Mouse (Mus musculus) layer of hippocampus, adult 9-11 months (tissue): ENCODE measurements around the gene Sult6b2.

Experiments
- DNase-seq: peaks from one replicate; pipeline ENCODE4 v3.0.0; 2022

The Sult6b2 gene

DNA sequence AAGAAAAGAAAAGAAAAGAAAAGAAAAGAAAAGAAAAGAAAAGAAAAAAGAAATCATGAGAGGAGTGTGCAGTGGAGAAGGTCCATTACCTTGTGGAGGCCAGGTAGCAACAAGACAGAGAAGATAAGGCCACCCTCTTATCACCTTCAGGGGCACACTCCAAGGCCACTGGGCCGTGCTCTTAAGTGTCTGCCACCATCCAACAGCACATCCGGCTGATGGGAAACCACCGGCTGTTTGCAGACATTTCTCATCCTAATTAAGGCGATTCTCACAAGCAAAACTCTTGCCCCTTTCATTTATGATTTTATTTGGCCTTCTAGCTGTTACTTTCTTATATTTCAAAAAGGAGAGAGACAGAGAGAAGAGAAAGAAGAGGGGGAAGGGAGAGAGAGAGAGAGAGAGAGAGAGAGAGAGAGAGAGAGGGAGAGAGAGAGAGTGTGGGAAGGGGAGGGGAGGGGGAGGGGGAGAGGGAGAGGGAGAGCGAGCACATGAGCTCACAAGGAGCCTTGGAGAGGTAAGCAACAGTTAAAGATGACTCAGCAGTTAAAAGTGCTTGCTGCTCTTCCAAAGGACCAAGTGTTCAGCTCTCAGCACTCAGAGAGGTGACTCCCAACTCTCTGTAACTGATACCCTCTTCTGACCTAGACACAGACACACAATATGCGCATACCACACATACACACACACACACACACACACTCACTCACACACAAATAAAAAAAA is 5.2 kb upstream of the Sult6b2 start:
- DNase-seq: no peak

- DNase-seq: no peak
Observed at GRCm38 (mm10) chr6:142806326-142806725, 2.0 kb upstream of the Sult6b2 start.

- DNase-seq: no peak
Observed at GRCm38 (mm10) chr6:142802617-142803525, 1.4 kb downstream of the Sult6b2 start.

- no peak for DNase-seq
Observed at GRCm38 (mm10) chr6:142801687-142802086, 2.6 kb downstream of the Sult6b2 start.

DNA sequence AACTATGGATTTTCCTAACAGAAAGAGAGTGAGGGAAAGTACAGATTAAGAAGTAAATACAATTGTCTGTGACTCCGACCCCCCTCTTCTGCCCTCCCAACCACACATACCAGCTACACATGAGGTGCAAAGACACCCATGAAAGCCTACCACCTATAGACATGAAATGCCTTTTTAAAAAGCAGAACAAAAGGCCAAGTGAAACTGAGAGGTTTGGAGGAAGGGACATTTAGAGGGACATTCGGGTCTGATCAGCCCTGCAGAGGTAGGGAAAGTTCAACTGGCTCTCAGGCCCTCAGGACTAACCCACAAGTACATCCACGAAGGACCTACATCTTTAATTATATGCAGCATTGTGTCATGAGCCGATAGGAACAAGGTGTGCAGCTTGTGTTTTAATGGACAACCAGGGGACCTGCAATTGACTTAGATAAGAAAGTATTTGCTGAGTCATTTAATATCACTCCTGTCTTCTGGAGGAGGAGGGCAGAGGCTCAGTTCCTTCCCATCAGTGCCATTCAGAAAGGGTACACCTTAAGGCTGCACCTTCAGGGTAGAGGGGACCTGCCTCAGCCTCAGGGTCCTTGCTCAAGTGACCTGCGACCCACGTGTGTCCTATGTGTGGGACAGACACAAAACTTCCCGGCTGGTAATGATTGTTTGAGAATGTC is 4.5 kb downstream of the Sult6b2 start:
- DNase-seq: no peak

DNA sequence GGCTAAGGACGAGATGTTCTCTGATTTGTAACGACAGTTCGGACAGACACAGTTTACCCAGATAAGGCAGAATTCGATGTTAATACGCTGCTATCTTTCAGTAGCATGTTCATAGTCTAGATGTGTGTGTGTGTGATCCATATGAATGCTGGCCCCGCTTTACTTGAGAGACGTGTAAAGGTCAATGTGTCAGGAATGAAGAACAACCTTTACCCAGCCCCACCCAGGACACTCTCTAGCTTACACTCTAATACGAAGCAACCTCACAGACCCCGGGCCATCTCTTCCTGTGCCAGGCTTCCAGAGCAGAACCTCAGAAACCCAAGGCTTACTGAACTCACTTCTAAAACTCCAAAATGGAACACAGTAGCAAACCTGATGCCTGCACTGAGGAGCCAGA is 5.5 kb downstream of the Sult6b2 start:
- no peak for DNase-seq

- DNase-seq: no peak
Observed at GRCm38 (mm10) chr6:142797996-142798395, 6.3 kb downstream of the Sult6b2 start.

DNA sequence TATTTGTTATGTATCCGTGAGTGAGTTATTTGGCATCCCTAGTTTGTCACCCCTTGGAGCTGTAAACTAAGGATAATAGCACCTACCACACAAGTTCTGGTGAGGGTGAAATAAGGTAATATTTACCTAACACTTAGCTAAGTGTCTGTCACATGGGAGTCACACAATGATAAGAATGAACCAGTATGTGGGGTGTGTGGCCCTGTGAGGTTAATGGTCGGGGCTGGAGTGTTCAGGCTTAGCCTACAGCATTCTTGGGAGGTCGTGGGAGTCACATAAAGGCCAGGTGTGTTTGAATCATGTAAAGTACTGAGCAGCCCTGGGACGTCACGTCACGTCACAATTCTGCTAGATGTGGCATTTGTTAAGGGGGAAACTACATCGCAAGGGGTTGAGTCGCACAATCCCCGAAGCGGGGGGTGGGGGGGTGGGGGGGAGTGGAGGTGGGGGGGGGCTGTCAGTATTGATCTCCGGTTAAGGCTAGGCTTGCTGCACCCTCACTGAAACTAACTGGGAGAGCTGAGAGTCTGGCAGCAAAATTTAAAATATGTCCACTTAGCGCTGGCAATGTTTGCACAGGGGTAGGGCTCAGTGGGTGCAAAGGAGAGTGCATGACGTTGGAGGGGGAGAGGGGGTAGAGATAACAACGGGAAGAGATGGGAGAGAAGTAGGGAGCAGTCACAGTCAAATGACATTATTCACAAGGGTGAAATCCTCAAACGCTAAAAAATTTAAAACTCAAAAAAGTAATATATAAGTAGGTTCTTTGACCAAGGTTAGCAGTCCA is 8.5 kb downstream of the Sult6b2 start:
- DNase-seq: no peak

- no peak for DNase-seq
Observed at GRCm38 (mm10) chr6:142795087-142795486, 9.2 kb downstream of the Sult6b2 start.

- DNase-seq: no peak
Observed at GRCm38 (mm10) chr6:142793468-142793867, 10.8 kb downstream of the Sult6b2 start.

- no peak for DNase-seq
Observed at GRCm38 (mm10) chr6:142792241-142792968, 11.9 kb downstream of the Sult6b2 start.

- no peak for DNase-seq
Observed at GRCm38 (mm10) chr6:142789736-142790135, 14.6 kb downstream of the Sult6b2 start.

- DNase-seq: no peak
Observed at GRCm38 (mm10) chr6:142788042-142788987, 16.0 kb downstream of the Sult6b2 start.

- no peak for DNase-seq
Observed at GRCm38 (mm10) chr6:142786106-142786505, 18.2 kb downstream of the Sult6b2 start.

DNA sequence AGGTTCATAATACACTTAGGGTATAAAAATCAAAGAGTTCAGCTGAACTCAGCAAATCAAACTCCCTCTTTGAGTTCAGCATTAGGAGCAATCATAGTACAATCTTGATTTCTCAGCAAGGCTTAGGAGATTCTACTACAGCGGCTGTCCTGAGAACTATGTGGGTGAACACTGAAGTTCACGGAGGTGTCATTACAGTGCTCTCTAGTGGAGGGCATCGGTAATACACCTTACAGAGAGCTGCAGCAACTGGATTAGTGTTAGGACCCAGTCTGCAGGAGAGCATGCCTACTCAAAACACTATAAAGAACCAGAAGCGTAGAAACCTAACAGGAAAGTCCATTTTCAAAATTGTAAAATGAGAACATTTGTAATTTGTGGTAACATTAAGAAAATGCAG is 19.0 kb downstream of the Sult6b2 start:
- DNase-seq: no peak

- DNase-seq: no peak
Observed at GRCm38 (mm10) chr6:142781286-142781685, 23.0 kb downstream of the Sult6b2 start.

- no peak for DNase-seq
Observed at GRCm38 (mm10) chr6:142780574-142781033, 23.7 kb downstream of the Sult6b2 start.

- no peak for DNase-seq
Observed at GRCm38 (mm10) chr6:142779812-142780573, 24.3 kb downstream of the Sult6b2 start.

- DNase-seq: peak; percentile 58
Observed at GRCm38 (mm10) chr6:142779045-142779811, 25.1 kb downstream of the Sult6b2 start.
